Comparison of ENCODE assay signal across 17 mouse cellular contexts in genomic region chr14:8132789-8133188, GRCm38 (mm10). TPM values are rescaled to one million over a fixed set of nuclear protein-coding genes. Genes with fewer than 3 reads are reported as not detected.
DNase-seq lines count a peak whose midpoint lies in the region; ATAC-seq lines count a peak whose summit lies in the region.
"Had no signal": no experiment of that assay in that cellular context is flagged by ENCODE, and none has a peak within 500 bp of the region (broad histone marks: within the 10 kb centered on the region; RNA-seq: fewer than 3 reads in every experiment).

No protein-coding gene starts in this region.

- H3K36me3 ChIP-seq in liver, embryonic 15.5 days (replicated peaks), result peaks cover 10% of the 10 kb centered on the region
- peaks cover 23% of the 10 kb centered on the region for H3K36me3 ChIP-seq in midbrain, embryonic 16.5 days (ENCODE audit: control insufficient read depth, insufficient read depth, low read length)
- H3K36me3 ChIP-seq: embryonic facial prominence, embryonic 10.5 days had no signal

- H3K9me3 ChIP-seq in liver, embryonic 15.5 days (replicated peaks), result no peaks in the 10 kb centered on the region
- no peaks in the 10 kb centered on the region for H3K9me3 ChIP-seq in midbrain, embryonic 16.5 days (replicated peaks; ENCODE audit: control insufficient read depth, low read length, poor library complexity, severe bottlenecking)
- H3K9me3 ChIP-seq: embryonic facial prominence, embryonic 10.5 days; forebrain, embryonic 13.5 days; heart, embryonic 12.5 days had no signal

- no peak overlapping the region for H3K9ac ChIP-seq in liver, embryonic 15.5 days
- H3K9ac ChIP-seq in midbrain, embryonic 16.5 days (ENCODE audit: low read depth, low read length), result no peak overlapping the region
- H3K9ac ChIP-seq: forebrain, embryonic 13.5 days; heart, embryonic 12.5 days; liver, embryonic 14.5 days had no signal

- no peak overlapping the region for H3K4me3 ChIP-seq in liver, embryonic 15.5 days (replicated peaks)
- no peak overlapping the region for H3K4me3 ChIP-seq in midbrain, embryonic 16.5 days (ENCODE audit: low read depth, low read length)
- H3K4me3 ChIP-seq: embryonic facial prominence, embryonic 10.5 days; forebrain, embryonic 13.5 days; heart, embryonic 12.5 days had no signal

- no peak overlapping the region for H3K4me2 ChIP-seq in liver, embryonic 15.5 days
- no peak overlapping the region for H3K4me2 ChIP-seq in midbrain, embryonic 16.5 days (ENCODE audit: low read length)
- H3K4me2 ChIP-seq: forebrain, embryonic 13.5 days; heart, embryonic 12.5 days had no signal

- no peak overlapping the region for H3K27ac ChIP-seq in liver, embryonic 15.5 days (replicated peaks)
- H3K27ac ChIP-seq in midbrain, embryonic 16.5 days (ENCODE audit: low read length), result no peak overlapping the region
- H3K27ac ChIP-seq: embryonic facial prominence, embryonic 10.5 days; forebrain, embryonic 13.5 days; liver, embryonic 14.5 days had no signal

- peaks cover 2% of the 10 kb centered on the region; the same call in 1 of the 2 replicates for H3K4me1 ChIP-seq in liver, embryonic 15.5 days (replicated peaks)
- no peaks in the 10 kb centered on the region for H3K4me1 ChIP-seq in midbrain, embryonic 16.5 days (ENCODE audit: control insufficient read depth, insufficient read depth, low read length)
- H3K4me1 ChIP-seq: embryonic facial prominence, embryonic 10.5 days had no signal

- WGBS in liver, embryonic 15.5 days (ENCODE audit: insufficient replicate concordance), result 39% methylated on average over 8 of the region's 8 CpGs
- WGBS in midbrain, embryonic 16.5 days, result 88% methylated on average over 8 of the region's 8 CpGs

- peak; percentile 22; the same call in 1 of the 2 replicates for ATAC-seq in liver, embryonic 15.5 days (ENCODE audit: insufficient read depth)
- ATAC-seq in megakaryocyte progenitor cell, adult 5-6 weeks (replicated peaks; ENCODE audit: poor library complexity), result peak; percentile 93
- no peak for ATAC-seq in midbrain, embryonic 16.5 days
- ATAC-seq: forebrain, embryonic 13.5 days had no signal

- DNase-seq in liver, result no peak
- DNase-seq in A20 (ENCODE audit: low read depth, low spot score), result peak; percentile 79
- peak; percentile 49 for DNase-seq in brain, adult 2 months (ENCODE audit: low read depth, low spot score)
- no peak for DNase-seq in kidney, adult 9 months
- DNase-seq: cerebellum, adult 11 months; cerebellum, postnatal 36 days; heart, postnatal 36 days; layer of hippocampus, postnatal 36 days; left cerebral cortex, postnatal 4 days; thymus, adult 2 months had no signal

- H3K27me3 ChIP-seq in liver, embryonic 15.5 days, result no peaks in the 10 kb centered on the region
- no peaks in the 10 kb centered on the region for H3K27me3 ChIP-seq in midbrain, embryonic 16.5 days (ENCODE audit: control insufficient read depth, insufficient read depth, low read depth, low read length)
- H3K27me3 ChIP-seq: forebrain, embryonic 13.5 days; heart, embryonic 12.5 days had no signal

RNA-seq across cellular contexts. Expression of gene Pxk, which starts 34.8 kb away (rescaled TPM):
- polyA plus RNA-seq in liver, embryonic 15.5 days (2015; fragmentation: Nextera tagmentation; extraction: Ambion mirVana), result 11.3 and 12.1 TPM in 2 replicates
- total RNA-seq in megakaryocyte progenitor cell, adult 5-6 weeks (2015), result 34.7 and 47.1 TPM in 2 replicates
- 27.2 and 28.7 TPM in 2 replicates for total RNA-seq in megakaryocyte progenitor cell, adult 5-6 weeks (2017)
- polyA plus RNA-seq in midbrain, embryonic 16.5 days (2015; fragmentation: Nextera tagmentation; extraction: Ambion mirVana), result 68.8 and 73.2 TPM in 2 replicates

RNA-seq across cellular contexts. Expression of gene Pdhb, which starts 40.0 kb away (rescaled TPM):
- polyA plus RNA-seq in liver, embryonic 15.5 days (2015; fragmentation: Nextera tagmentation; extraction: Ambion mirVana), result 103 and 108 TPM in 2 replicates
- 84.6 and 98.4 TPM in 2 replicates for total RNA-seq in megakaryocyte progenitor cell, adult 5-6 weeks (2015)
- 144 and 170 TPM in 2 replicates for total RNA-seq in megakaryocyte progenitor cell, adult 5-6 weeks (2017)
- polyA plus RNA-seq in midbrain, embryonic 16.5 days (2015; fragmentation: Nextera tagmentation; extraction: Ambion mirVana), result 255 and 256 TPM in 2 replicates

RNA-seq across cellular contexts. Expression of gene Rpp14, which starts 52.6 kb away (rescaled TPM):
- 19.9 and 22.0 TPM in 2 replicates for polyA plus RNA-seq in liver, embryonic 15.5 days (2015; fragmentation: Nextera tagmentation; extraction: Ambion mirVana)
- total RNA-seq in megakaryocyte progenitor cell, adult 5-6 weeks (2015), result 49.6 and 57.2 TPM in 2 replicates
- total RNA-seq in megakaryocyte progenitor cell, adult 5-6 weeks (2017), result 67.5 and 78.5 TPM in 2 replicates
- 42.8 and 46.7 TPM in 2 replicates for polyA plus RNA-seq in midbrain, embryonic 16.5 days (2015; fragmentation: Nextera tagmentation; extraction: Ambion mirVana)

Comparison
In these comparisons a context has a peak if more than half of its experiments do, and no peak if none do; other contexts are left out.
1. DNase-seq: peak in A20 (single experiment) and brain, adult 2 months (single experiment); none in liver (single experiment) and kidney, adult 9 months (single experiment).